Mouse (Mus musculus) kidney, adult 2 months (tissue): ENCODE measurements around the gene March10.

Experiments
- CTCF ChIP-seq: fragments of 200-500 bp; conservative IDR thresholded peaks from 2 replicates; pipeline ENCODE4 v1.5.1; 2011; ENCODE audit warnings: low read depth, mild to moderate bottlenecking, control low read depth, low read length, moderate library complexity, mixed read lengths; ENCODE audit not compliant: insufficient read depth, insufficient read length
- POLR2A ChIP-seq: fragments of 200-500 bp; IDR thresholded peaks from one replicate; pipeline ENCODE4 v1.6.1; 2011; ENCODE audit warnings: low read depth, low read length, control low read depth

- TF ChIP-seq POLR2A (no peak), CTCF (no peak)
Observed at GRCm38 (mm10) chr11:105470896-105471295, 14.4 kb upstream of the March10 start.
